Mouse (Mus musculus) ES-Bruce4 (cell line): ENCODE measurements around the gene Qrsl1.

ENCODE experiments used
- CTCF ChIP-seq: IDR thresholded peaks from one replicate; pipeline ENCODE4 v1.8.1; 2011; ENCODE audit warnings: low read depth, low read length
- POLR2A ChIP-seq: IDR thresholded peaks from one replicate; pipeline ENCODE4 v1.8.1; 2011; ENCODE audit warnings: low read length; ENCODE audit not compliant: insufficient read depth

GRCm38 (mm10) chr10:43870752-43871151 is 30.8 kb downstream of the Qrsl1 start:
- TF ChIP-seq POLR2A = no peak
- peak; percentile 45 for TF ChIP-seq CTCF
